Comparison of ENCODE assay signal across 8 mouse cellular contexts in the genomic region with DNA sequence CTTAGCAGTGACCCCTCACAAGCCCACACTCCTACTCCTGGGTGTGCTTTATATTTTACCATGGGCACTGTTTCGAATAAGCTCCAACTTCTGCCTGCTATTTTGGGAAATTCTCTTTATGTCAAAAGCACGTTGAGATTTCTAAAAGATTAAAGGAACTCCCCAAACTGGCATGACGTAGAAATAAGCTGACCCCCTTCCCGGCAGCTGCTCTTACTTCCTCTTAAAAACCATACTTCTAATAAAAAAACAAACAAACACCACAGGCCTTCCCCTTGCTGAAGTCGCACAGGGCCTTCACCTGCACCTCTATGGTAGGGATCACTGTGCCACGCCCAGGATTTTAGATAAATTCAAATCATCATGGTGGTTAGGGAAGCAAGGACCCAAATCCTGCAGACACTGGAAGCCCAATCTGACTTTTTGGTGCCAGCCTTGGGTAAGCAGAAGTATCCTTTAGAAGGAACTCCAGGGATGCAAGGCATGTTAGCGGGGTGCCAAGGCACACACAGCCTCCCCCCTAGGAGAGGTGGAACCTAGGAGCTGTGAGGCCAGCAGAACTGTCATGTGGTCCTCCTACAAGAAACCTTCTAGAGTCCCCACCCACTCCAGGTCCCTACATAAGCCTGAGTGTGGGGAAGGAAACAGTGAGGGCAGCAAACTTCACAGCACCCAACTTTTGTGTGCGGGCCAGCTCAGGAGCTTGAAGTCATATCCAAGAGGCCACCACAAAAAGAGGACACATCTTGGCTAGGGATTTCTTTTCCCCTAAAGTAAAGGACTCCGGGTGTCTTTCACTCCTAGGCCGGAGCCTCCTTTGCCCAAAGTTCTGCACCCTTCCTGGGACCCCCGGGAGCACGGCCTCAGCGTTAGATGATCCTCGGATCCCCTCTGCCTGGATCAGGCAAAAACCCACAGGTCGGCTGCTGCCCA. TPM values are rescaled to one million over a fixed set of nuclear protein-coding genes. Genes with fewer than 3 reads are reported as not detected.
DNase-seq lines count a peak whose midpoint lies in the region; ATAC-seq lines count a peak whose summit lies in the region.

No protein-coding gene starts in this region.

- peak overlapping the region; percentile 58 for H3K4me2 ChIP-seq in neural tube, embryonic 11.5 days (ENCODE audit: low read depth)
- peak overlapping the region; percentile 82 for H3K4me2 ChIP-seq in heart, embryonic 16.5 days (ENCODE audit: low read depth, low read length)
- peak overlapping the region; percentile 73 for H3K4me2 ChIP-seq in lung, embryonic 16.5 days (ENCODE audit: low read depth, low read length)

- H3K36me3 ChIP-seq in neural tube, embryonic 11.5 days (ENCODE audit: control insufficient read depth, insufficient read depth, low read length), result no peaks in the 10 kb centered on the region; the same call in 1 of the 2 replicates
- no peaks in the 10 kb centered on the region for H3K36me3 ChIP-seq in heart, embryonic 16.5 days (ENCODE audit: control insufficient read depth, insufficient read depth)
- H3K36me3 ChIP-seq in lung, embryonic 16.5 days (ENCODE audit: control insufficient read depth, insufficient read depth, low read length), result peaks cover 5% of the 10 kb centered on the region; the same call in 1 of the 2 replicates

- no peaks in the 10 kb centered on the region for H3K9me3 ChIP-seq in neural tube, embryonic 11.5 days (ENCODE audit: control insufficient read depth, low read length)
- no peaks in the 10 kb centered on the region for H3K9me3 ChIP-seq in heart, embryonic 16.5 days (replicated peaks; ENCODE audit: control insufficient read depth, low read length)
- H3K9me3 ChIP-seq in lung, embryonic 16.5 days (ENCODE audit: control insufficient read depth, low read length), result no peaks in the 10 kb centered on the region

- no peaks in the 10 kb centered on the region for H3K27me3 ChIP-seq in neural tube, embryonic 11.5 days (ENCODE audit: control insufficient read depth, insufficient read depth, low read length)
- peaks cover 3% of the 10 kb centered on the region for H3K27me3 ChIP-seq in heart, embryonic 16.5 days (ENCODE audit: control insufficient read depth, insufficient read depth, low read length)
- H3K27me3 ChIP-seq in lung, embryonic 16.5 days (ENCODE audit: control insufficient read depth, insufficient read depth, low read depth, low read length), result no peaks in the 10 kb centered on the region; the same call in 1 of the 2 replicates

- intact Hi-C loops in left cerebral cortex, postnatal 4 days (cut with DNase I), result no loop called here

- no peak for DNase-seq in neural tube, embryonic 11.5 days (ENCODE audit: low spot score)
- no peak for DNase-seq in neural tube, embryonic 10.5 days (ENCODE audit: extremely low spot score, low spot score)
- no peak for DNase-seq in left cerebral cortex, postnatal 4 days
- DNase-seq in thymus, postnatal 14 days, result no peak
- DNase-seq in cerebellum, adult 9-11 months, result no peak

- 68% methylated on average over 15 of the region's 15 CpGs for WGBS in neural tube, embryonic 11.5 days
- WGBS in heart, embryonic 16.5 days, result 55% methylated on average over 15 of the region's 15 CpGs
- 39% methylated on average over 15 of the region's 15 CpGs for WGBS in lung, embryonic 16.5 days

- H3K4me1 ChIP-seq in neural tube, embryonic 11.5 days (ENCODE audit: control insufficient read depth, insufficient read depth, low read length), result peaks cover 8% of the 10 kb centered on the region; the same call in 1 of the 2 replicates
- H3K4me1 ChIP-seq in heart, embryonic 16.5 days (ENCODE audit: control insufficient read depth, insufficient read depth, low read length), result peaks cover 32% of the 10 kb centered on the region
- H3K4me1 ChIP-seq in lung, embryonic 16.5 days (replicated peaks; ENCODE audit: control insufficient read depth, insufficient read depth, low read length), result peaks cover 28% of the 10 kb centered on the region

- ATAC-seq in neural tube, embryonic 11.5 days (ENCODE audit: insufficient read depth, low FRiP score, low TSS enrichment), result no peak
- no peak for ATAC-seq in heart, embryonic 16.5 days (replicated peaks; ENCODE audit: extremely low read depth, insufficient read depth, low FRiP score)
- no peak for ATAC-seq in lung, embryonic 16.5 days (ENCODE audit: low read depth)
- no peak for ATAC-seq in frontal cortex, adult (ENCODE audit: low TSS enrichment)

- H3K27ac ChIP-seq in neural tube, embryonic 11.5 days (ENCODE audit: low read depth, low read length), result no peak overlapping the region
- H3K27ac ChIP-seq in heart, embryonic 16.5 days (ENCODE audit: low read length), result peak overlapping the region; percentile 69
- peak overlapping the region; percentile 2; the same call in 1 of the 2 replicates for H3K27ac ChIP-seq in lung, embryonic 16.5 days (ENCODE audit: low read length)

- H3K9ac ChIP-seq in neural tube, embryonic 11.5 days (ENCODE audit: low read length), result no peak overlapping the region
- H3K9ac ChIP-seq in heart, embryonic 16.5 days (ENCODE audit: low read length), result peak overlapping the region; percentile 81
- peak overlapping the region; percentile 76 for H3K9ac ChIP-seq in lung, embryonic 16.5 days (ENCODE audit: low read length)

- peak overlapping the region; percentile 38 for H3K4me3 ChIP-seq in neural tube, embryonic 11.5 days (ENCODE audit: low read depth, low read length)
- peak overlapping the region; percentile 69 for H3K4me3 ChIP-seq in heart, embryonic 16.5 days (ENCODE audit: low read length)
- peak overlapping the region; percentile 65 for H3K4me3 ChIP-seq in lung, embryonic 16.5 days (ENCODE audit: low read length)

RNA-seq across cellular contexts. Expression of a gene that starts 1.7 kb away (rescaled TPM):
- 0.69 TPM in 1 of 2 replicates, not detected in the other for polyA plus RNA-seq in neural tube, embryonic 11.5 days (2014; fragmentation: Nextera tagmentation; extraction: Ambion mirVana)
- polyA plus RNA-seq in heart, embryonic 16.5 days (2015; fragmentation: Nextera tagmentation; extraction: Ambion mirVana), result 0.66 TPM in 1 of 2 replicates, not detected in the other
- 0.67 TPM in 1 of 2 replicates, not detected in the other for polyA plus RNA-seq in lung, embryonic 16.5 days (2015; fragmentation: Nextera tagmentation; extraction: Ambion mirVana)
- not detected for total RNA-seq in left cerebral cortex, postnatal 4 days (2021)

RNA-seq across cellular contexts. Expression of a gene that starts 1.7 kb away (rescaled TPM):
- 383 and 395 TPM in 2 replicates for polyA plus RNA-seq in neural tube, embryonic 11.5 days (2014; fragmentation: Nextera tagmentation; extraction: Ambion mirVana)
- polyA plus RNA-seq in heart, embryonic 16.5 days (2015; fragmentation: Nextera tagmentation; extraction: Ambion mirVana), result 525 and 571 TPM in 2 replicates
- polyA plus RNA-seq in lung, embryonic 16.5 days (2015; fragmentation: Nextera tagmentation; extraction: Ambion mirVana), result 949 and 984 TPM in 2 replicates
- 10 to 100 TPM; 36.6 to 45.9 TPM for total RNA-seq in left cerebral cortex, postnatal 4 days (2021)

RNA-seq across cellular contexts. Expression of a gene that starts 4.0 kb away (rescaled TPM):
- 1.2 and 1.4 TPM in 2 replicates for polyA plus RNA-seq in neural tube, embryonic 11.5 days (2014; fragmentation: Nextera tagmentation; extraction: Ambion mirVana)
- 1.3 and 1.6 TPM in 2 replicates for polyA plus RNA-seq in heart, embryonic 16.5 days (2015; fragmentation: Nextera tagmentation; extraction: Ambion mirVana)
- 2.8 and 6.6 TPM in 2 replicates for polyA plus RNA-seq in lung, embryonic 16.5 days (2015; fragmentation: Nextera tagmentation; extraction: Ambion mirVana)
- total RNA-seq in left cerebral cortex, postnatal 4 days (2021), result not detected

RNA-seq across cellular contexts. Expression of a gene that starts 12.9 kb away (rescaled TPM):
- 13.3 and 15.8 TPM in 2 replicates for polyA plus RNA-seq in neural tube, embryonic 11.5 days (2014; fragmentation: Nextera tagmentation; extraction: Ambion mirVana)
- 12.2 and 12.4 TPM in 2 replicates for polyA plus RNA-seq in heart, embryonic 16.5 days (2015; fragmentation: Nextera tagmentation; extraction: Ambion mirVana)
- polyA plus RNA-seq in lung, embryonic 16.5 days (2015; fragmentation: Nextera tagmentation; extraction: Ambion mirVana), result 20.5 and 23.4 TPM in 2 replicates
- total RNA-seq in left cerebral cortex, postnatal 4 days (2021), result 1 to 10 TPM; 3.1 to 4.0 TPM

RNA-seq across cellular contexts. Expression of a gene that starts 13.0 kb away (rescaled TPM):
- polyA plus RNA-seq in neural tube, embryonic 11.5 days (2014; fragmentation: Nextera tagmentation; extraction: Ambion mirVana), result 8.3 and 12.5 TPM in 2 replicates
- 24.0 and 34.8 TPM in 2 replicates for polyA plus RNA-seq in heart, embryonic 16.5 days (2015; fragmentation: Nextera tagmentation; extraction: Ambion mirVana)
- polyA plus RNA-seq in lung, embryonic 16.5 days (2015; fragmentation: Nextera tagmentation; extraction: Ambion mirVana), result 38.8 and 49.1 TPM in 2 replicates
- 1 to 10 TPM; 2.8 to 5.4 TPM for total RNA-seq in left cerebral cortex, postnatal 4 days (2021)
